Mouse (Mus musculus): ENCODE results near the gene Gm49342. TPM values are rescaled to one million over a fixed set of nuclear protein-coding genes. Genes with fewer than 3 reads are reported as not detected.

Gene Gm49342
- polyA plus RNA-seq (2012; rRNA removed) (41.4 and 65.9 TPM in 2 replicates), polyA plus RNA-seq (2014; fragmentation: Nextera tagmentation; extraction: Ambion mirVana) (not detected in 2 replicates)

- Histone ChIP-seq H3K4me2 (ENCODE audit: low read depth) (peak within 1 kb of the TSS; percentile 72), H3K9ac (replicated peaks) (peak within 1 kb of the TSS; percentile 90), H3K36me3 (replicated peaks; ENCODE audit: control insufficient read depth, insufficient read depth, low read depth) (peaks cover 5% of the 10 kb centered on the region), H3K4me1 (replicated peaks; ENCODE audit: control insufficient read depth in 2 of 2, insufficient read depth in 2 of 2, low read length in 1 of 2) (peaks cover 2 to 12% of the 10 kb centered on the region in 2 experiments; a peak in 2 of 4 replicates), H3K4me3 (ENCODE audit: insufficient read depth in 1 of 2, low read depth in 2 of 2, low read length in 2 of 2) (peak within 1 kb of the TSS; percentile 87), H3K27me3 (ENCODE audit: control insufficient read depth, insufficient read depth, low read length) (no peaks in the 10 kb centered on the region), H3K9me3 (ENCODE audit: control insufficient read depth, low read length) (no peaks in the 10 kb centered on the region), H3K27ac (peak within 1 kb of the TSS; percentile 89)
- peak; percentile 97 for ATAC-seq (ENCODE audit: insufficient read depth)
- 7% methylated on average over 31 of the region's 31 CpGs for WGBS (ENCODE audit: insufficient replicate concordance)
- peak; percentile 88 to 92 (median 91) for DNase-seq (ENCODE audit: low read depth in 3 of 3, low spot score in 3 of 3)
- TF ChIP-seq EP300 (IDR thresholded peaks at IDR 0.05; ENCODE audit: low read depth) (no peak), CTCF (IDR thresholded peaks at IDR 0.05; ENCODE audit: low read depth) (peak; percentile 80)
Measured at GRCm38 (mm10) chr14:50943932-50944667, at the start of gene Gm49342. Gene Gm49342 (plus strand): TSS chr14:50944517.

- TF ChIP-seq EP300 (IDR thresholded peaks at IDR 0.05; ENCODE audit: low read depth) = no peak
- no peak for TF ChIP-seq CTCF (IDR thresholded peaks at IDR 0.05; ENCODE audit: low read depth)
- no peak overlapping the region for H3K27ac ChIP-seq
- ATAC-seq (ENCODE audit: insufficient read depth) = no peak
- peaks cover 0 to 2% of the 10 kb centered on the region in 2 experiments; a peak in 1 of 4 replicates for H3K4me1 ChIP-seq (replicated peaks; ENCODE audit: control insufficient read depth in 2 of 2, insufficient read depth in 2 of 2, low read length in 1 of 2)
- no peak for DNase-seq (ENCODE audit: low read depth in 3 of 3, low spot score in 3 of 3)
- H3K4me3 ChIP-seq (ENCODE audit: insufficient read depth in 1 of 2, low read depth in 2 of 2, low read length in 2 of 2) = no peak overlapping the region
- H3K36me3 ChIP-seq (replicated peaks; ENCODE audit: control insufficient read depth, insufficient read depth, low read depth) = no peaks in the 10 kb centered on the region
- no peaks in the 10 kb centered on the region for H3K9me3 ChIP-seq (ENCODE audit: control insufficient read depth, low read length)
- H3K27me3 ChIP-seq (ENCODE audit: control insufficient read depth, insufficient read depth, low read length) = peaks cover 9% of the 10 kb centered on the region
- H3K4me2 ChIP-seq (ENCODE audit: low read depth) = no peak overlapping the region
- H3K9ac ChIP-seq (replicated peaks) = no peak overlapping the region
Measured at GRCm38 (mm10) chr14:50895407-50895806, 48.9 kb upstream of the Gm49342 start.

GRCm38 (mm10) chr14:50895985-50896746, 48.2 kb upstream of the Gm49342 start:
- TF ChIP-seq CTCF (IDR thresholded peaks at IDR 0.05; ENCODE audit: low read depth) = no peak
- TF ChIP-seq EP300 (IDR thresholded peaks at IDR 0.05; ENCODE audit: low read depth) = no peak
- ATAC-seq (ENCODE audit: insufficient read depth) = peak; percentile 53; the same call in 1 of the 2 replicates
- Histone ChIP-seq H3K4me1 (replicated peaks; ENCODE audit: control insufficient read depth in 2 of 2, insufficient read depth in 2 of 2, low read length in 1 of 2) (peaks cover 0 to 2% of the 10 kb centered on the region in 2 experiments; a peak in 1 of 4 replicates), H3K27me3 (ENCODE audit: control insufficient read depth, insufficient read depth, low read length) (peaks cover 9% of the 10 kb centered on the region), H3K9ac (replicated peaks) (peak overlapping the region; percentile 9; the same call in 1 of the 2 replicates), H3K4me2 (ENCODE audit: low read depth) (peak overlapping the region; percentile 60), H3K36me3 (replicated peaks; ENCODE audit: control insufficient read depth, insufficient read depth, low read depth) (no peaks in the 10 kb centered on the region), H3K27ac (no peak overlapping the region), H3K4me3 (ENCODE audit: insufficient read depth in 1 of 2, low read depth in 2 of 2, low read length in 2 of 2) (peak overlapping the region; percentile 2 to 38), H3K9me3 (ENCODE audit: control insufficient read depth, low read length) (no peaks in the 10 kb centered on the region)
- DNase-seq (ENCODE audit: low read depth in 3 of 3, low spot score in 3 of 3) = peak; percentile 27 to 31 (median 28)
- WGBS (ENCODE audit: insufficient replicate concordance) = 25% methylated on average over 19 of the region's 19 CpGs

GRCm38 (mm10) chr14:50896747-50897373, 47.5 kb upstream of the Gm49342 start:
- H3K4me3 ChIP-seq (ENCODE audit: insufficient read depth in 1 of 2, low read depth in 2 of 2, low read length in 2 of 2) = peak overlapping the region; percentile 2 to 38

More at GRCm38 (mm10) chr14:50896747-50897373, 47.5 kb upstream of the Gm49342 start:
- Histone ChIP-seq H3K27ac (no peak overlapping the region), H3K4me2 (ENCODE audit: low read depth) (peak overlapping the region; percentile 60), H3K9me3 (ENCODE audit: control insufficient read depth, low read length) (no peaks in the 10 kb centered on the region), H3K36me3 (replicated peaks; ENCODE audit: control insufficient read depth, insufficient read depth, low read depth) (no peaks in the 10 kb centered on the region), H3K9ac (replicated peaks) (no peak overlapping the region), H3K27me3 (ENCODE audit: control insufficient read depth, insufficient read depth, low read length) (peaks cover 9% of the 10 kb centered on the region), H3K4me1 (replicated peaks; ENCODE audit: control insufficient read depth in 2 of 2, insufficient read depth in 2 of 2, low read length in 1 of 2) (peaks cover 0 to 2% of the 10 kb centered on the region in 2 experiments; a peak in 1 of 4 replicates)
- DNase-seq (ENCODE audit: low read depth in 3 of 3, low spot score in 3 of 3) (no peak), ATAC-seq (ENCODE audit: insufficient read depth) (0 out of 2 replicates have a peak, but pooled peaks have one; percentile 18)
- 21% methylated on average over 23 of the region's 23 CpGs for WGBS (ENCODE audit: insufficient replicate concordance)
- TF ChIP-seq CTCF (IDR thresholded peaks at IDR 0.05; ENCODE audit: low read depth) (no peak), EP300 (IDR thresholded peaks at IDR 0.05; ENCODE audit: low read depth) (no peak)
